Mouse (Mus musculus): ENCODE measurements around the gene Gm20604.

Gm20604 gene

DNA sequence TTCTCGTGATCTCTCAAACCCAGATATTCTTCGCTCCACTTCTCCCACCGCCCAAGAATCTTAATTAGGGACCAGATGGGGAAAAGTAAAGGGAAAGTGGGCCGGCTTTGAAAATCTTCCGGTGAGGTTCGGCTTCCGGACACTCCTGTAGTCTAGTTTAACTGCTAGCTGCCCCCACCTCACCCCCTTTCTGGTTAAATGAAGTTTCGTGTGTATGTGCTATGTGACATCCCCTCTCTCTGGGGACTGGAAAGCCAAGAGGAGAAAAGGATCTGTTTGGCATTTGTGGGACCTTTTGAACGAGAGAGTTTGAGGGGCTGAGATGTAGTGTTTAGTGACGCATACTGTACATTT lies at the start of gene Gm20604:
Gm20604 (minus strand) TSS at position 270 of the 354 bp plus-strand sequence.
- no peak for DNase-seq (ENCODE audit: low spot score in 2 of 2)

- no peak for DNase-seq (ENCODE audit: low spot score in 2 of 2)
These were observed 41.1 kb upstream of the Gm20604 start for GRCm38 (mm10) chr12:102799528-102799927.

DNA sequence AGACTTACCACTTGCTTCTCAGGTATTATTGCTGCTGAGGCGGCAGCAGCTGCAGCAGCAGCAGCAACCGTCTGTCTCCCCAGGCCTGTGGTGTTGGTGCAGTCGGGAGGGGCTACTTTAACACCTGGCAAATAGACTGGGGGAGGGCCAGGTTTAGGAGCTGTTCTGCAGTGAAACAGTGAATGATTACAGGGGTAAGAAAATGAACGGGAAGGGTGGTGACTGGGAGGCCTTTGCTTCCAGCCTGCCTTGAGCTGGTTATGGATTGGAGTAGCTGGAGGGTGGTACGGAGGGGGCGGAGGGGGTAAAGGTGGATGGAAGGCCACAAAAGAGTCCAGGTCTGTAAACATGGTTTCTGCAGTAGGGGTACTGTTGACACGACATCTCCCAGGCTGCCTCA lies 29.5 kb upstream of the Gm20604 start:
- no peak for DNase-seq (ENCODE audit: low spot score in 2 of 2)

- DNase-seq (ENCODE audit: low spot score in 2 of 2): no peak
These were observed 27.1 kb upstream of the Gm20604 start for GRCm38 (mm10) chr12:102785593-102785985.

DNA sequence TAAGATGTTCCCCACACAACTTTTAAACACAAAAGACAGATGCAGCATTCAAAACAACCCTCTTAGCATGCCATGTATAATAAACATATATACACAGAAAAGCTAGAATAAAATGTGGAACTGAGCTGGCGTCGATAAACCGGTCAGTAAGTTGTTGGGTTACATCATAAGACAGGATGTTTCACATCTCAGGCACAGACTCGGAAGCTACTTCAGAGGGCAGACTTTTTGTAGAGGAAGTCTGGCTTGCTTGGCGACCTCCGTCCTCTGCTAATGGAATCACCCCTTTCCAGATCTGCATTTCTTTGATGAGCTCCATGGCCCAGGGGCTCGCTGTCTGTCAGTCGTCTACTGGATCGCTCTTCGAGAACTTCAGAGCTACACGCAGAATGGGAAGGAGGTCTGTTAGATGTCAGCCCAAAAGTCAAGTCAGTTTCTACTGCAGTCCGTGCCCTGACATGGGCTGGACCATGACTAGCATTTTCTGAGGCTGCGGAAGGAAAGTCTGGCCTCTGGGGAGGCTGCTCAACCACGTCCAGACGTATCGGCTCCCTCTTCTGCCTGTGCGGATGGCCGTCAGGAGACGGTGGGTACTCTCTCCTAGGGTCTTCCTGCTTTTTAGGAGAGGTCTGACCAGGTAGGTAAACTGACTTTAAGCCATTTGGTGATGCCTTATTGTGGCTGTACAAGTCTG lies 26.6 kb upstream of the Gm20604 start:
- no peak for DNase-seq (ENCODE audit: low spot score in 2 of 2)

- no peak for DNase-seq (ENCODE audit: low spot score in 2 of 2)
These were observed 24.4 kb upstream of the Gm20604 start for GRCm38 (mm10) chr12:102782841-102783240.

DNA sequence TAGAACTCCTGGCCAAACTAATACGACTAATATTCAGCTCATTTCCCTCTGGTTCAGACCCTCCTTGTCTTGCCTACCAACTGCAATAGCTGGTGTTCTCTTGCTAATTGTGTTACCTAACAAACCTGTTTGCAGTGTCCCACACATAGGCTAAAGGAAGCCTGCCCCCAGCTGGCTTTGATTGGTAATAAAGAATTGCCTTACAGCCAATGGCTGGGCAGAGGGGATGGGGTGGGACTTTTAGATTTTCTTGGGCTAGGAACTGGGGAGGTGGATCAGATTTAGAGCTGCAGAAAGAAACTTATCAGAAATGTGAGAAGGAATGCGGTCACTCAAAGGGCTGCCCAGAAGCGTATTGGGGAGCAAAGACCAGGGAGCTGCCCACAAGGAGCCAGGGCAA lies 21.0 kb upstream of the Gm20604 start:
- DNase-seq (ENCODE audit: low spot score in 2 of 2): no peak

GRCm38 (mm10) chr12:102778151-102778550 lies 19.7 kb upstream of the Gm20604 start:
- DNase-seq (ENCODE audit: low spot score in 2 of 2): no peak

- DNase-seq (ENCODE audit: low spot score in 2 of 2): no peak
These were observed 17.6 kb upstream of the Gm20604 start for GRCm38 (mm10) chr12:102776035-102776434.

DNA sequence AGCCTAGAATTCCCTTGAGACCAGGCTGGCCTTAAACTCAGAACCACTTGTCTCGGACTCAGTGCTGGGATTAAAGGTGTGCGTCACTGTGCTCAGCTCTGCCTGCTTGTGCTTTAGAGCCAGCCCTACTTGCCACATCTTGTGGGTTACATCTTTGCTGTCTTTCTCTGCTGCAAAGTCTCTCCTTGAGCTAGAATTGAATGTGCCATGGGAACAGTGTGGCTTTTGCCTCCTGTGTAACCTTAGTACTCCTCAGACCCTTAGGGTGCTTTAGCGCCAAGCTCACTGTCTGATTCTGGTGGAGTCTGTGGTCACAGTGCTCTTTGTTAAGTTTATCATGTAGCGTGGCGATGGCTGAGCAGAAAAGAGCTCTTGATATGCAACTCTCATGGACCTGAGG lies 14.2 kb upstream of the Gm20604 start:
- no peak for DNase-seq (ENCODE audit: low spot score in 2 of 2)

DNA sequence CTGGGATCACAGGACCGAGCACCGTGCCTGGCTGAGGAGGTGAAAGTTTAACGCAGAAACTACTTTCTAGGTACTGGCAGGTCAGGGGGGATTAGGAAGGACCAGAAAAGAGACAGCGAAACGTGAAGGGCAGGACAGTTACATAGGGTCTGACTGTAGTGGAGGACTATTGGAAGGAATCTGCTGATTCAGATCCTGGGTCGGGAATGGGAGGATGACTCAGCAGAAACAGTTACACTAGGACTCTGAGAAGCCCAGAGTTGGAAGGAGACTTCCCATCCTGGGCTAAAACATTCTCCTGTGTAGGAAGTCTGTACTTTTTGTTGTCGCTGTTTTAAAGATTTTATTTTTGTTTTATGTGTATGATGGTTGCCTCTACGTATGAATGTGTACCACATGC lies 13.1 kb upstream of the Gm20604 start:
- DNase-seq (ENCODE audit: low spot score in 2 of 2): no peak

DNA sequence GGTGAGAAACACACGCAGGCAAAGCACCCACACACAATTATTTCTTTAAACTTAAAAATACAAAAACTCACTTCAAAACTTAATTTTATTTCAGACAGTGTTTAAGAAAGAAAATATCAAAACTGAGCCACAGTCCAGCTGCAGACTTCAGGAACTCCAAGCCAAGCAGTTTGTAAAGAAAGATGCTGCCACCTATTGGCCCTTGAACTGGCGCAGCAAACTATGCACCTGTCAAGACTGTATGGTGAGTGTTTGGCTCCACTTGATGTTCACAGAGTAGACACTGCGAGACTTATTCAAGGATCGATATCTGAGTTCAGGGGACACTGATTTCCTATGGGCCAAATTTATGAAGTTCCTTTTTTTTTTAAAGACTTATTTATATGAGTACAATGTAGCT lies 10.5 kb upstream of the Gm20604 start:
- no peak for DNase-seq (ENCODE audit: low spot score in 2 of 2)

- no peak for DNase-seq (ENCODE audit: low spot score in 2 of 2)
These were observed 5.2 kb upstream of the Gm20604 start for GRCm38 (mm10) chr12:102763696-102764095.

- no peak for DNase-seq (ENCODE audit: low spot score in 2 of 2)
These were observed 3.2 kb upstream of the Gm20604 start for GRCm38 (mm10) chr12:102761668-102762067.

DNA sequence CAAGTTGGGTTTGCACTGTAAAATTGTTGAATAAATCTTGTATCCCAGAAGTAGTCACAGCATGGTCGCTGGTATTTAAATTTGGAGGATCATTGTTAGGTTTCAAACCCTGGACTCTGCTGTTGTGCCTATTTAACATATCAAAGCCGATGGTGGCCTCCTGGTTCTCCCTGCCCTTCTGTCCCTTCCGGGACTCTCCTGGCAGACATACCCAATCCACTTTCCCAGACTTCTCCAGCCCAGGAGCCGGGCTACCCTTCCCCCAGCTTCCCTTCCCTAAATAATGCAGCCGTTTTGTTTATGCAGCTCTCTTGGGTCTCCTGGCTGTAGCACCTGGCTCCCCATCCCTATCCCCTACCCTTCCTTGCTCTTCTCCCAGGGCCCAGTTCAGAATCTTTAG lies 464 bp upstream of the Gm20604 start:
- DNase-seq (ENCODE audit: low spot score in 2 of 2): no peak

DNA sequence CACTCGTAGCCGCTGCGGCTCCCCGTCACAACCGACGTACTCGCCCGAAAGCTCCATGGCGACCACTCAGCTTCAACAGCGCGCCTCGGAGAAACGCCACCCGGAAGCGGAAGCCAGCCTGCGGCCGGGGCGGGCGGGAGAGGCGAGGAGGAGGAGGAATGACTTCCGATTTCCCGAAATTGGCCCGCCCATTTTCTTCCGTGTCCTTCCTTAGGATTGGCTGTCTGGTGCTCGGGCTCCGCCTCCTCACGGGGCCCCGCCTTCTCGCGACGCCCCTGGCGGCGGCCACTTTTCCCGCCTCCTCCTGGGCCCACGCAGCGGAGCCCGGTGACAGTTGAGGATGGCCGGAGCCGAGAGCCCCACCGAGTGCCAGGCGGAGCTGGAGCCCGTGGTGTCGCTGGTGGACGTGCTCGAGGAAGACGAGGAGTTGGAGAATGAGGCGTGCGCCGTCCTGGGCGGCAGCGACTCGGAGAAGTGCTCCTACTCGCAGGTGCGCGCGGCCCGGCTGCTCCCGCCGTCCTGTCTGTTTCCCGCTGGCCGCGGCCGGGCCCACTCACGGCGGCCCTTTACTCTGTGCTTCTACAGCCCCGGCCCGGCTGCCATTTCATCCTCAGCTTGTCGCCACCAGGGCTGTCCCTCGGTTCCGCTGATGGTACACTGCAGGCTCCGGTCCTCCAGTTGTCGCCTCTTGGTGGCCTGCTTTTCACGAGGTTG lies 626 bp downstream of the Gm20604 start, which contains the start of the genes Gm28051, Gon7 and Ubr7:
Gm28051 (minus strand) TSS at position 77 of the 714 bp plus-strand sequence.
Gon7 (minus strand) TSS at position 115 of the 714 bp plus-strand sequence.
Ubr7 (plus strand) TSS at position 279 of the 714 bp plus-strand sequence.
- DNase-seq (ENCODE audit: low spot score in 2 of 2): peak; percentile 88 to 94

GRCm38 (mm10) chr12:102757055-102757688 lies 1.3 kb downstream of the Gm20604 start:
- no peak for DNase-seq (ENCODE audit: low spot score in 2 of 2)

GRCm38 (mm10) chr12:102756304-102756703 lies 2.2 kb downstream of the Gm20604 start:
- DNase-seq (ENCODE audit: low spot score in 2 of 2): peak in 1 of 2 experiments; percentile 36

- no peak for DNase-seq (ENCODE audit: low spot score in 2 of 2)
These were observed 10.2 kb downstream of the Gm20604 start for GRCm38 (mm10) chr12:102748256-102748655.

DNA sequence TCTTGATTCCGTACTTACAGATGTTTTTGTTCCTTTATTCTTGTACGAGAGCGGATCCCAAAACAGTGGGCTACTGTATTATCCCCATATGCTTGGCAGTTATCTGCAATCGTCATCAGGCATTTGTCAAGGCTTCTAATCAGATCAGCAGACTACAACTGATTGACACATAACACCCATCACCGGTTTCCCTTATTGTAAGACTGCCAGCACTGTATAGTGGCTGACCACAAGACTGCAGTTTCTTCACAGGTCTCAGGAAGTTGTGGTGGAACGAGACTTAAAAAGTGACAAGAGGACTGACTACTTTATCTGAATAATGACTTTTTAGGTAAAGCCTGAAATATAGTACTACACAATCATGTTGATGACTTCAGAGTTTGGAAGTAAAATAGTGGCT lies 13.6 kb downstream of the Gm20604 start:
- DNase-seq (ENCODE audit: low spot score in 2 of 2): no peak

DNA sequence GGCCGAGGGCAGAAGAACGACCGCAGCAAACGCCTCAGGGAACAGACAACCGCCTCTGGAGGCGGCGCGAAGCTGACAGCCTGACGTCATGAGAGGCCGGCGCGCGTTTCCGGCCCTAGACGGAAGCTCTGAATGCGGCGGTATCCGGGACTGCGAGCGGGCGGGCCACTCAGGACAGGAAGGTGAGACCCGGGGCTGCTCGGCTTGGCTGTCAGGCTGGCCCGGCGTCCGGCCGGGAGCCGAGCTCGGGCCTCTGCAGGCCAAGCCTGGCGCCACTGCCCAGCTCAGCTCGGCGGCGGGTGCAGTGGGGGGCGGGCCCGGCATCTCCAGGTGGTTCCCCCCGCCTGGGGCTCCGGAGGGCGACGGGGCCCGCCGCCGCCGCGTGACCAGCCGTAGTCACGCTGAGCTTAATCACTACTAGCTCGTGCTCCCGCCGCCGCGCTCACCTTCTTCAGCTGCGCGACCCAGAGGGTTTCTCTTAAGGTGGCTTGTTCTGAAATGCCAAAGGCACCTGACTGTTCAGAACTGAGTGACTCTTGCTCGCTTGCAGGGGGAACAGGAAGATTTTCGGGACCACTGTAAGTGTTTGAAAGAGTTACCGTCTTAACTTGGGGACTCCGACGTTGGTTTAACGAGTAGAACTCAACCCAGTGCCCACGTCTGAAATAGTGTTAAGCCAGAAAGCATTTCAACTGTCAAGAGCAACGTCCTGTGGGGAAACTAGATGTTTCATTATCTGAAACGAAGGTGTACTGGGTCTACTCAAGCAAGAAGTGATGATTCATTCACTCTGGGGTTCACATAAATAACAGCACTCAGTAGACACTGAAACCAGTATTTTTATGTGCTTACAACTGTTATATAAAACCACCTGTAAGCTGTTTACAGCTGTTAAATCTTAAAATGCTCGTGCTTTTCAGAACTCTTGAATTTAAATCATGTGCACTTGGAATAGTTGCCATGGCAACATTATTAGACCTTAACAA lies 14.6 kb downstream of the Gm20604 start, which contains the start of the genes Moap1 and Tmem251:
Moap1 (minus strand) TSS at position 73 of the 986 bp plus-strand sequence.
Tmem251 (plus strand) TSS at position 174 of the 986 bp plus-strand sequence.
- DNase-seq (ENCODE audit: low spot score in 2 of 2): peak; percentile 80 to 82

Data from cerebellum, postnatal 4 days (tissue).